Mouse (Mus musculus) adrenal gland, adult 18-20 months (tissue): ENCODE measurements at regions not wholly inside any gene's neighbourhood (a gene's known extent, or its start where the extent isn't known, plus 50 kb on each side); places are given as distances from the start of the nearest gene placed in this dataset.

Source experiments
- DNase-seq, 2 experiments: peaks; one replicate each; pipeline ENCODE4 v3.0.0; 2021 to 2022; ENCODE audit warnings: low spot score in 2 of 2

DNA sequence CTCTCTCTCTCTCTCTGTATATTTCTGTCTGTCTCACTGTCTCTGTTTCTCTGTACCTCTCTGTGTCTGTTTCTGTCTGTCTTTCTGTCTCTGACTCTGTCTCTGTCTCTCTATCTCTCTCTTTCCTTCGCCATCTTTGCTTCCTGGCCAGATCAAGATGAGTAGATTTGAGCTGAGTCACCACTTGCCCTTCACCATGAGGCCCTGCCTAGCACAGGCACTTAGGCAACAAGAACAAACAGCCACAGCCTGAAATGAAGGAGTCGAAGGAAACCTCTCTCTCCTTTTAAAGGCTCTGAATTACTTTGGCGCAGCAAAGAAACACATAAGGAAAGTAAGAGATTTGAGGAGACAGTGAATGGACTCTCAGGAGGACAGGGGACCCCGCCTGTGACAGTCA is 69.4 kb upstream of the Clint1 start:
- no peak for DNase-seq

DNA sequence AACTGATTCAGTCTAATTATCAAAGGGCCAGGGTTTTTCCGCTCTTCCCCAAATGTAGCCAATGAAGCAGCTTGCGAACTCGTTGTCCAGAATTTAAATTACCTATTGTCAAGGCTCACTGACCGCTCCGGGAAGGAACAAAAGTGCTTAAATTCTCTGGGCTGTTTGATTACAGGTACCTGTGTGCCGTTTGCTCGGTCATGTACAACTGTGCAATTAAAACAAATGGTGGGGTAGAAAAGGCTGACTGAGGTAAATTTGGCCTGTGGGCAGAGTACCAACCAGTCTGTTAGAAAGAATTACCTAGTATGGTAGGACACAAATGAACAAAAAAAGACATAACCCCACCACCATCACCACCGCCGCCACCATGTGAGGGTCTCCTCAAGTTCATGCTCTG is 66.0 kb upstream of the Clint1 start:
- DNase-seq, result no peak

DNA sequence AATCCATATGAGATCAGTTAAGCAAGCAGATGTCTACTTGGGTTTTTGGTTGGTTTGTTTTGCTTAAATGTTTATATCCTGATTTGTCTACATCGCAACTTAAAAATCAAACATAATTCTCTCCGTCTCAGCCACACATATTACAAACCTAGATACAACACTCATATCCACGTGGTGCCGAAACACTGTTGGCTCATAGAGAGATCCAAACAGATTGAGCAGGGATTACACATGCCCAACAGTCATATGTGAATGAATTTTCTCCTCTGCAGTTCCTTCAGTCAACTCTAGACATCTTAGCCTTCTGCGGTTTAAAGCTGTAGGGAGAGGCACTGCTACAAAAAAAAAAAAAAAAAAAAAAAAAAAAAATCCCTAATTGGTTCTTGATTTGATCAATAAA is 64.4 kb upstream of the Clint1 start:
- DNase-seq, result no peak

DNA sequence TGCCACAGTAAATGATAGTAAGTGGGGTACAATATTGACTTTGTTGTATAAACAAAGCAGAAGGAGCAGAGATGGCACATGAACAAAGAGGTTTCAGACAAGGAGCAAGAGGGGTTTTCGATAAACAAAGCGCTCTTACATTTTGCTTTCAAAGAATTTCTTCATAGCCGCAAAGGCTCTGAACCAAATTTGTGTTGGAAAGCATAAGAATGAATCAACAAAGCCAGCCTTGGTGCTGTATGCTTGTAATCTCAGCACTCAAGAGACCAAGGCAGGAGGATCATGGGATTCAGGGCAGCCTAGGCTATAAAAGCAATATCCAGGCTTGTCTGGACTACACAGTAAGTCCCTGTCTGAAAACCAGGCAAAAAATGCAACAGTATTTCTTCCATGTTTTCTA is 62.0 kb upstream of the Clint1 start:
- no peak for DNase-seq

GRCm38 (mm10) chr11:45790504-45790903 is 61.3 kb upstream of the Clint1 start:
- no peak for DNase-seq

GRCm38 (mm10) chr11:45791696-45792095 is 60.2 kb upstream of the Clint1 start:
- no peak for DNase-seq

GRCm38 (mm10) chr11:45794361-45794981 is 57.4 kb upstream of the Clint1 start:
- DNase-seq, result no peak

GRCm38 (mm10) chr11:45795322-45795721 is 56.5 kb upstream of the Clint1 start:
- no peak for DNase-seq

GRCm38 (mm10) chr11:45795731-45796130 is 56.1 kb upstream of the Clint1 start:
- peak; percentile 67 to 76 for DNase-seq

GRCm38 (mm10) chr11:45799732-45800386 is 52.0 kb upstream of the Clint1 start:
- DNase-seq, result no peak
